Mouse (Mus musculus): ENCODE results near the gene Ifit1.

Ifit1 gene

GRCm38 (mm10) chr19:34655227-34655805 is 14.6 kb downstream of the Ifit1 start:
- no peak for DNase-seq (ENCODE audit: low spot score in 2 of 2)

- no peak for DNase-seq (ENCODE audit: low spot score in 2 of 2)
Measured at GRCm38 (mm10) chr19:34656511-34657298, 16.0 kb downstream of the Ifit1 start.

DNA sequence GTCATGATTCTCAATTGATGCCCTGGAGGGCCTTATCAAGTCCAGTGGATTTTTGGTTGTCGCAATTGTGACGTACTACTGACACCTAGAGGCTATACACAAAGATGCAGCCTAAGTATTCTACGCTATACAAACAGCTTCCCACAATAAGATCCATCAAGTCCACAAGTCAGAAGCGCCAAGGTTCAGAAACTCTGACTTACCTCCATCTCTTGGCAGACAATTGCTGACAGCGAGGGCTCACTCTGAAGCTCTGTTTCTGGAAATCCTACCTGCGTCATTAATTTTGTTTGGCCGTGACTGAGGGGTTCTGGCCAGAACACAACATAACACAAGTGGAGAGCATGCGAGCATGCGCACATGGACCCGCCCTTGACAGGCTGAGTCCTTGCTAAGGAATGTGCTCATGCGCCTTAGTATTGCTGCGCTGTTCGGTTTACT is 21.4 kb downstream of the Ifit1 start:
- peak; percentile 59 to 68 for DNase-seq (ENCODE audit: low spot score in 2 of 2)

GRCm38 (mm10) chr19:34662740-34663139 is 22.1 kb downstream of the Ifit1 start:
- DNase-seq (ENCODE audit: low spot score in 2 of 2) = no peak

GRCm38 (mm10) chr19:34666127-34666526 is 25.5 kb downstream of the Ifit1 start:
- peak; percentile 69 to 74 for DNase-seq (ENCODE audit: low spot score in 2 of 2)

- no peak for DNase-seq (ENCODE audit: low spot score in 2 of 2)
Measured at GRCm38 (mm10) chr19:34673476-34673875, 32.8 kb downstream of the Ifit1 start.

GRCm38 (mm10) chr19:34678428-34678827 is 37.8 kb downstream of the Ifit1 start:
- DNase-seq (ENCODE audit: low spot score in 2 of 2) = no peak

- DNase-seq (ENCODE audit: low spot score in 2 of 2) = peak; percentile 36 to 55
Measured at GRCm38 (mm10) chr19:34684857-34685256, 44.2 kb downstream of the Ifit1 start.

GRCm38 (mm10) chr19:34685530-34685929 is 44.9 kb downstream of the Ifit1 start:
- no peak for DNase-seq (ENCODE audit: low spot score in 2 of 2)

DNA sequence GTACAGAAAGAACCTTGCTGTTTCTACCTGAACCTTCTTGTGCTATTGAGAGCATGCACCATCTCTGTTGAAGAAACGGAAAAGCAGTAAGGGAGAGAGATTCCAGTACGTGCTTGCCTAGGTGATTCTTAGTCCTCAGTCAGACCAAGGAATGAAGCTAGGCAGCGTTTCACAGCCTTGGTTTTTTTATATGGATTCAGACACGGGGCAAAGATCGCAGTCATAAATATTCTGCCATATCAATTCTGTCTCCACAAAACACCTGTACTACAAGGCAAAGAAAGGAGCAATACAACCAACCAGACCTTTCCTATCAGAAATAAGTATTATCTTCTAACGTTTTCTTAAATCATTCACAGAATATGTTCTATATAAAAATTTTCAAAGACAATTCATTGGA is 50.7 kb downstream of the Ifit1 start:
- DNase-seq (ENCODE audit: low spot score in 2 of 2) = no peak

DNA sequence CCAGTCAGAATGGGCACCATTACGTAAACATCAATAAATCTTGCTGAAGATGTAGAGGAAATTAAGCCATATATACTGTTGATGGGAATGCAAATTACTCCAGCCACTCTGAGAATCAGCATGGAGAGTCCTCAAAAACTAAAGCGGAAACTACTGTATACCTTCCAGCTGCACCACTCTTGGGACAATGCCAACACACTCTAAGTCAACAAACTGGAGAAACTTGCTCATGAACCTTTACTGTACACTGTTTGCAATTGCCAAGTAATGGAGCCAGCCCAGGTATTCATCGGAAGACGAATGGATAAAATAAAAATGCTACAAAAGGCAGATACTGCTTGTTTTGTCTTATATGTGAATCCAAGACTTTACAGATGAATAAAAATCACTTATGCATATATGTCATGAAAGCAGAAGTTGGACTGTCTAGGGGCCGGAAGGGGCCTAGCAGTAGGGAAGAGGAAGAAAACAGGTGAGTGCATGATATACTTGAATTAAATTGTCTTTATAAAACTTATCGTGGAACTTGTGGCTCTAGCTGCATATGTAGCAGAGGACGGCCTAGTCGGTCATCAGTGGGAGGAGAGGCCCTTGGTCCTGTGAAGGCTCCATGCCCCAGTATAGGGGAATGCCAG is 55.8 kb downstream of the Ifit1 start:
- DNase-seq (ENCODE audit: low spot score in 2 of 2) = no peak

GRCm38 (mm10) chr19:34697461-34697860 is 56.8 kb downstream of the Ifit1 start:
- DNase-seq (ENCODE audit: low spot score in 2 of 2) = no peak

- DNase-seq (ENCODE audit: low spot score in 2 of 2) = no peak
Measured at GRCm38 (mm10) chr19:34698432-34698831, 57.8 kb downstream of the Ifit1 start.

GRCm38 (mm10) chr19:34698852-34699251 is 58.2 kb downstream of the Ifit1 start:
- no peak for DNase-seq (ENCODE audit: low spot score in 2 of 2)

DNA sequence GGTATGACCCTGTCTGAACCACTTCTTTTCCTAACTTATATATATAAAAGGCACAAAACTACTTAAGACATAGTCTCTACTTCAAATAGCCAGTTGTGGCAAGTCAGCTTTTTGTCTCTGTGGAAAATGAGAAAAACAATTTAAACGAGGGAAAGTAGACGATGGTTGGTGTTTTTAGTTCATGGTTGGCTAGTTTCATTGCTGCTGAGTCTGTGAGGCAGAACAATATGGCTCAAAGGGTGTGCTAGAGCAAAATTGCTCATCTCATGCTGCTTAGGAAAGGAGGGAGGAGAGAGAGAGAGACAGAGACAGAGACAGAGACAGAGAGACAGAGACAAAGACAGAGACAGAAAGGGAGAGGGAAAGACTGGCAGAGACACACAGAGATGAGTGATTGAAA is 58.6 kb downstream of the Ifit1 start:
- no peak for DNase-seq (ENCODE audit: low spot score in 2 of 2)

Measured in right cerebral cortex, postnatal 10 days (tissue).